Mouse (Mus musculus): ENCODE measurements around the gene Dtd2.

The Dtd2 gene

GRCm38 (mm10) chr12:51983625-51984024, 22.7 kb downstream of the Dtd2 start:
- DNase-seq = no peak

- no peak for DNase-seq
Measured at GRCm38 (mm10) chr12:51976531-51976930, 29.8 kb downstream of the Dtd2 start.

GRCm38 (mm10) chr12:51974381-51974780, 31.9 kb downstream of the Dtd2 start:
- no peak for DNase-seq

GRCm38 (mm10) chr12:51972269-51973065, 33.8 kb downstream of the Dtd2 start:
- peak in 1 of 2 experiments; percentile 24 for DNase-seq

GRCm38 (mm10) chr12:51971070-51971664, 35.1 kb downstream of the Dtd2 start, which contains the start of gene Heatr5a:
Gene Heatr5a, minus strand, starts transcription at chr12:51971321.
- DNase-seq = peak; percentile 91 to 96

GRCm38 (mm10) chr12:51970352-51971069, 35.8 kb downstream of the Dtd2 start:
- no peak for DNase-seq

- DNase-seq = no peak
Measured at GRCm38 (mm10) chr12:51969876-51970275, 36.4 kb downstream of the Dtd2 start.

- no peak for DNase-seq
Measured at GRCm38 (mm10) chr12:51969092-51969491, 37.2 kb downstream of the Dtd2 start.

GRCm38 (mm10) chr12:51967915-51968595, 38.2 kb downstream of the Dtd2 start:
- no peak for DNase-seq

- no peak for DNase-seq
Measured at GRCm38 (mm10) chr12:51957626-51958025, 48.7 kb downstream of the Dtd2 start.

- no peak for DNase-seq
Measured at GRCm38 (mm10) chr12:51952309-51952708, 54.0 kb downstream of the Dtd2 start.

- no peak for DNase-seq
Measured at GRCm38 (mm10) chr12:51947498-51947945, 58.8 kb downstream of the Dtd2 start.

GRCm38 (mm10) chr12:51945331-51945730, 61.0 kb downstream of the Dtd2 start:
- no peak for DNase-seq

- no peak for DNase-seq
Measured at GRCm38 (mm10) chr12:51939848-51940247, 66.5 kb downstream of the Dtd2 start.

Data from cerebellum, postnatal 25 days (tissue).